Mouse (Mus musculus) C2C12 (cell line): ENCODE measurements around the gene Nectin1.

Experiments used
- CTCF ChIP-seq: IDR thresholded peaks from one replicate; pipeline ENCODE4 v1.5.1; 2011; ENCODE audit not compliant: control insufficient read depth, insufficient read depth, insufficient read length
- MYOG ChIP-seq: IDR thresholded peaks from one replicate; pipeline ENCODE4 v1.6.1; 2011; ENCODE audit not compliant: control insufficient read depth, insufficient read length; ENCODE audit errors: extremely low read depth
- USF1 ChIP-seq: IDR thresholded peaks from one replicate; pipeline ENCODE4 v1.6.1; 2011; ENCODE audit warnings: low read depth, mild to moderate bottlenecking, control low read depth, moderate library complexity

- TF ChIP-seq MYOG = no peak
- no peak for TF ChIP-seq CTCF
- no peak for TF ChIP-seq USF1
Measured at GRCm38 (mm10) chr9:43760078-43760477, 16.3 kb downstream of the Nectin1 start.
